Mouse (Mus musculus) kidney, postnatal 36 days (tissue): ENCODE measurements at regions not wholly inside any gene's neighbourhood (a gene's known extent, or its start where the extent isn't known, plus 50 kb on each side); places are given as distances from the start of the nearest gene placed in this dataset.

ENCODE experiments used
- DNase-seq, 2 experiments: peaks; one replicate each; pipeline ENCODE4 v3.0.0; 2021 to 2022; ENCODE audit warnings: mixed read lengths in 2 of 2

DNA sequence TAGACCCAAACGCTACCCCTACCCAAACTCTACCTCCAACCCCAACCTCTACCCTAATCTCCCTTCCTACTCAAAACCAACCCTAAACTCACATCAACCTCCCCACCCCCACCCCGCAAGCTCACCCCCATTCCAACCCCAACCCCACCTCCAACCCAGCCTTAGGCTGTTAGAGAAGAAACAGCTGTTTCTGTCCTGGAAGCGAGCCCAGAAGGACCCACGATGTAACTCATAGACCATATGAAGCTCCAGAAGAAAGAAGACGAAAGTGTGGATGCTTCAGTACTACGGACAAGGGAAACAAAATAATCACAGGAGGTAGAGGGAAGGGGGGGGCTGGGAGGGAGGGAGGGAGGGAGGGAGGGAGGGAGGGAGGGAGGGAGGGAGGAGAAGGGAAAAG, 58.4 kb downstream of the Sox11 start:
- no peak for DNase-seq

DNA sequence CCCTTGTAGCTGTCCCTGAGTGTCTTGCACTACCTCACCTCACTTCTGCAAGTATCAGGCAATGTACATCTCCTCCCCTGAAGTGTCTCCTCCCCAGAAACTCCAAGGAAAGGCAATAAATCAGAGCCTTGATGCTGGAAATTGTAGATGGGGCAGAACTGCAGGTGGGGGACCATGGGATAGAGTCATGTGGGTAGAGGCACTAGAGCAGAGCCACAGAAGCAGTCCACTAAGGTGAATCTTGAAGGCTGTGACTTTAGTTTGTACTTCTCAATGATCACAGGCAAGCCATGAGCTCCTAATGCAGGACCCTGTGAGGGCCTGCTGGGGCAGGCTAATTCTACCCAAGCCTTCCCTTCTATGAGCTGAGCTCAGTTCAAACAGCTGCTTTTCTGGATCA, 80.4 kb downstream of the Sox11 start:
- DNase-seq: no peak

DNA sequence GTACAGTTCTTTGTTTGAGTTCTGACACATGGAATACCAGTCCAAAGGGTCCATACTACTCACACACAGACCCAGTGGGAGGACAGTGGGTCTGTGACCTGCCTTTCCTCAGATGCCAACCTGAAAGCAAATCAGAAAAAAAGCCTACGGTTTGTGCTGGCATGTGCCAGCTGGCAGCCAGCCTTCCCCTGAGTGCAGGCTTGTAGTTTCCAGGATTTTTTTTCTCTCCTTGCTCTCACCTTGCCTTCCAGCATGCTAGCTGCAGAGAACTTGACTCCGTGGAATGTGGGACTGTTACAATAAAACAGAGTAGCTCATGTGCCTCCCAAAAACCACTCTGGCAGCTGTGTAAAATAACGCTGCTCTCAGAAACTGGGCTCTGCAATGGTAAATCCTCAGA, 88.2 kb downstream of the Sox11 start:
- DNase-seq: peak; percentile 66 to 71

DNA sequence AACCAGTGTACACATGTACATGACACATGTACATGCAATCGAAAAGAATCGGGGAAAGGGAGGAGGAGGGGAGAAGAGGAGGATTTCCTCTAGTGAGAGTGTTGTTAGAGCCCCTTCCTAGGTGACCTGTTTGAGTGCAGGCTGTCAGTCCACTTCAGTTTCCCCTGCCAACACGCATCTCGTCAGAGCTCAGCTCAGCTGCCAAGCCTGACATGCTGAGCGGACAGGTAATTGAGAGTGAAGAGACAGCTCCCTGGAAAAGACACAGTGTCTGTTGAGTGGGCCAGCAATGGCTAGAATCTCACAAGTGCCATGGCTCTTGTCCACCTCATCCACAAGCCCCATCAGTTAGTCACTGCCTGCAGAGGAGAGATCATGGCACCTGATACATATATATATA, 90.9 kb downstream of the Sox11 start:
- DNase-seq: no peak

DNA sequence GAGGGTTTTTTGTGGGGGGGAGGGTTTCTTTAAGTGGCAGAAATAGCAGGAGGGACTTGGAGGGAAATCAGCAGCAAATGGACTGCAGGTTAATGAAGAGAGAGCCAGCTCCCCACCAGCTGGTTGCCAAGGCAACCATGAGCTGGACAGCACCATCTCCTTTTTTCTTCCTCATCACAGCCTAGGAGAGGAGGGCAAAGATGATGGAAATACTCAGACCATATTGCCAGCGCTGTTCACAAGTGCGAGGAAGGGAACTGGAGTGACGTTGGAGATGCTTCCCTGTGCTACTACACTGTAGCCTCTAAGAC, 93.9 kb downstream of the Sox11 start:
- no peak for DNase-seq

DNA sequence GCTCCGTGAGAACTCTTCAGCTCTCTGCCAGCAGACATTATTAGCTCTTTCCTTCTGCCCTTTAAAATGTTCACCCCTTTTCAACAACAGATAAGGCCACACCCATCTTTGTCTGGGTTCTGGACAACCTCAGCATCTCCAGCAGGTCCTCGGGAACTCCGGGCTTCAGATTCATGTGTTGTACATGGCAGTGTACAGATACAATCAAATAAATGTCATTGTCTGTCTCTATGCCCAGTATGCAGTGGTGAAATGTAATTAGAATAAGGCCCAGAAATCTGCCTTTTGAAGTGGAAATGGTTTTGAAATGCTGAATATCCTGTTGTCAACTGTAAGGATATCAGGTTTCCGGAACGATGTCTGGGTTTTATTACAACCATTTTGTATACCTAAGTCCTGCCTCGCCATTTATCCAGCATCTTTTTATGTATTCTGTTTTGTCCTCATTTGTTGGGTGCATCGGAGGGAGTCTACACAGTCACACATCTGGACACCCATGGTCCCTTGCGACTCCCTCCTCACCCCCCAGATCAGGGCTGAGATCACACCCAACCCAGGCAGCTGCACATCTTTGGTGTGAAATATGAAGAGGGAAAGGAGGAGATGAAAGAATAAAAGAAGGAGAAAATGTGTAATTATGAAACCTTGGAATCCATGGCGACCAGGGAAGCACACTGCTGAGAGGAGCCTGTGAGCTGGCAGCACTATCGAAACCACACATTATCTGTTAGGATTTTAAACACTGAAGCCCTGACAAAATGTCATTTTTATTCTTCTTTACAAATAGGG, 94.4 kb downstream of the Sox11 start:
- DNase-seq: no peak

DNA sequence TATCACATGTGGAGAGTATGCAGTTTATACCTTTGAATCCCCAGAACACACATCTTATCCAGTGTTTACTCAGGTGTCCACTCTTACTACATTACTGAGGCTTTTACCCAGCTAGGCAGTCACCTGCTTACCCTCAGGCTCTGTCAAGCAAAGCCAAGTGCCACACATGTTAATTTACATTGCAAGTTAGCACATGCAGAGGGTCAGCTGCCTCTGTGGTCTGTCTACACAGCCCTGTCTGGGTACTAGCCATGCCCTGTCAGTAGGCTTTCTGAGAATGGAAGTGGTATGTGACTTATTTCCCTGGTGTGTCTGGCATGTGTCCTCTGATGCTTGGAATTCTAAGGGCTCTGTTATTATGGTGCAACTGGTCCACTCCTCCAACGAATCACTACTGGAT, 106.6 kb downstream of the Sox11 start:
- no peak for DNase-seq

DNA sequence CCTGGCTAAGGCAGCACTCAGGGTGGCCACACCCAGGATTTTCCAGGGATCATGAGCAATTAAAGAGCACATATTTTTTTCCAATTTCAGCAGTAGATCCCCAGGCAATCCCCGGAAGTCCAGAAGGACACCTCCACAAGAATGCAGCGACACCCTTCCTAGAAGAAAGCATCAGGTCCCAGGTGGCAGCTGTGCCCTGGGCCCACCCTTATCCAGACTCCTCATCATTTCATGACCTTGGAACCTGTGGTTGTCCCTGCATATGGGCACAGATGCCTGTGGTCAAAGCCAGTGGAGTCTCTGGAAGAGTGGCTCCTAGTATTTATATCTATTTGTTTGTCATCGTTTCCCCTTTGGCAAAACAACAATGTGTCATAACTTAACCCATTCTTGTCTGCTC, 120.8 kb downstream of the Sox11 start:
- no peak for DNase-seq

DNA sequence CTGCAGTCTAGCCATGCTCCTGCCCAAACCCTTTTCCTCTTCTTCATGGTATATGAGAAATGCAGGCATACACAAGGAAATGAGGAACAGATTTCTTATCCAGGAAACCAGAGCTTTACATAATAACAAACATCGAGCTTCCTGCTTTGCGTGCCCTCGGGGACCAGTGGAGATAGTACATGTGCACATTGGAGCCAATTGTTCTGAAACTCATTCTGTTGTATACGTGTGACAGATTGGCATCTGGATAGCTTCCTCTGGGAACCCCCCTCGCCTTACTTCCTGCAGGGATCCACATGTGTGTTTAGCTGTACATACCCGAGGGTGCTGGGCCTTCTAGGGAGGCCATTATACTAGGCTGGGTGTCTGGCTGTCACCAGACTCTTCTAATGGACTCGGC, 141.2 kb downstream of the Sox11 start:
- DNase-seq: no peak

DNA sequence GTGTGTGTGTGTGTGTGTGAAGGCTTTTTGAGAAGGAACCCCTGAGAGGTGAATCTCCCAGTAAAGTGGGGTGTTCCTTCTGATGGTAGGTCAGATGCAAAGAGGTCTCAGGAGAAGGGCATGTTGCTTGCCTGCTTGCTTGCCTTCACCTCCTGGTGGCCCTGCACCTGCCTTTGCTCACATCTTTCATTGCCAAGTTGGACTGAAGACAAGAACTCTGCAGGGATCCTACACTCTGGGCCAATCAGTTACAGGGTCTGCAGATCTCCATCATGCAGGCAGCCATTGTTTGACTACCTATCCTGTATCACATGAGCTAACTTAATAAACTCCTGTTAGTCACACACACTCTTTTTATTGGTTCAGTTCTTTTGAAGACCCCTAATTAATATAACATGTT, 148.4 kb downstream of the Sox11 start:
- DNase-seq: no peak

DNA sequence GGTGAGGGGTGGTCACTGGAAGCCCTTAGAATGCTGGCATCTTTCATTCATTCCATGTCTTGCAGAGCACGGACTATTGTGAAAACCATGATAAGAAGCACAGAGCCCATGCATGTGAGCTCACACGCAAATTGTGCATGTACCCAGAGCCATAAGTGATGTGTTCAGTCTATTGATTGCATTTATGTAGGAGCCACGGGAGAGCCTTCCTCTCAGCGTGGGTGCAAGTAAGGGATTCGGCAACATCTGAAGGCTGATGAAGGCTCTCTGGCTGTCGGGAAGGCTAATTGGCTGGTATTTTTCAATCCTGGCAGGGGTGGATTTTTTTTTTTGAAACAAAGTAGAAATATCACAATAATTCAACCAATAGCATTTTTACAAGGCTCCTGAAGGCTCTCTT, 150.5 kb downstream of the Sox11 start:
- no peak for DNase-seq

DNA sequence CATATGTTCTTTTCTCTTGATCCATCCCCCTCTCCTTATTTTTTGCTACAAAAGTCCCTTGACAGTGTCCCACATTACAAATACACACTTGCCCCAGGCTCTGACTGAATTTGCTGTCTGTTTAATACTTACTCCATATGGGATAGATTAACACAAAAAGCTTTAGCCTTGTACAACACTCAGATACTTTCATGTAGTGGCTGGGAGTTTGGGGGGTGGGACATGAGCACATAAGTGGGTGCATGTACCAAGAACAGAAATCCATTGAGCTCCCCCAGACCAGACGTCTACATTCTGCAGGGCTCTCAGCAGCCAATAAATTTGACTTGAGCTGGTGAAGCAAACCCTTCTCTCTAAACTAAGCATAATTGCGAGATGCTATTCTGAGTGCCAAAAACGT, 154.9 kb downstream of the Sox11 start:
- DNase-seq: no peak

DNA sequence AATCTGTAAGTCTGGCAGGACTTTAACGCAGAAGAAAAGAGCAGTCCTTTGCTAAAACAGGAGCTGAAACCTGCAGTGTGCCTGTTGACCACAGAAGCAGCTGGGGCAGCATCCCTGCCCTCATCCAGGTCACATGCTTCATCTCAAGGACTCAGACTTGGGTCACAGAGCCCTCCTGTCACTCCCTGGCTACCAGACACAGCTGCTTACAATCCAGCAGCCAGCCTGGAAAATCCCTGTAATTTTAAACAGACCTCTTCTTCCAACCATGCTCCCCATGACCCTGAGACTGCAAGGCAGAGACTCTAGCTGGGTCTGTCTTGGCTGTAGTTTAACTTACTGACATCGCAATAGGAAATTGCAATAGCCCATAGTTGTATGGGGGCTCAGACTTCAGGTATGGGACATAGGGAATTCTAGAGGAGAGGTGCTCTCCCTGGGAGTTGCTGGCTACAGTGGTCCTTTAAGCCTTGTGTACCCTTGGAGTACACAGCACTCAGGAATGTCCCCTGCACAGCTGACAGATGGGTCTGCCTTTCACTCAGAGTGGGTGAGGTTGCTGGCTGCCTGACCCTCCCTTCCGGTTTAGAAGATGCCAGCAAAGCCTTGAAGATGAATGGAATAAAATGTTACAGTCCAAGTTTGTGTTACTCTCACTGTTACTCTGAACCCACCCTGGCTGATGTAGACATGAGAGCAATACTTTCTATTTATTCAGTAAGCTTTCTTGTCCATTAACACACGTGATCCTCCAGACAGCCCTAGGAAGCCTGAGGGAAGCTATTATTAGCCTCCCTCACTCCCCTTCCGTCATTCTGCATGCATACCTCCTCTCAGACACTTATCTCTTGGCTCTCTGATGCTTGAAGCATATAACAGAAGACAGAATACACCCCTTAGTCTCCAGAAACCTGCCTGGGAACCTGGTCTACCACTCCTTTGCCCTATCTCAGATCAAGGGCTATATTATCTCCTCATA, 159.7 kb downstream of the Sox11 start:
- DNase-seq: no peak

DNA sequence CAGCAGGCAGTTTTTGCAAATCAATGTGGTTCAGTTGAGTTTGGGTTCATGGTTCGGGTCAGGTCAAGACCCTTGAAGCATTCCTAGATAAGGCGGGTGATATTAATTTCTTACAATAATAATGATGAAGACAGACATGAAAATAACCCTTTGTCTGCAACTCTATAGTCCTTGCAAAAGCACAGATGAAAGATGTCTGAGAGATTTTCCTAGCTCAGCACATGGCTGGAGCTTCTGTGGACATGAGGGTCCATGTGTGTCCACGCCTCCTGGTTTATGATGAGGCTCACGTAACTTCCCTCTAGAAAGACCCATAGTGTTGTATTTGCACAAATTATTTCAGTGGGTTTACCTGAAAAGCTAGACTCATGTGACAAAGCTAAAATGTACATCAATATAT, 168.8 kb downstream of the Sox11 start:
- DNase-seq: no peak

DNA sequence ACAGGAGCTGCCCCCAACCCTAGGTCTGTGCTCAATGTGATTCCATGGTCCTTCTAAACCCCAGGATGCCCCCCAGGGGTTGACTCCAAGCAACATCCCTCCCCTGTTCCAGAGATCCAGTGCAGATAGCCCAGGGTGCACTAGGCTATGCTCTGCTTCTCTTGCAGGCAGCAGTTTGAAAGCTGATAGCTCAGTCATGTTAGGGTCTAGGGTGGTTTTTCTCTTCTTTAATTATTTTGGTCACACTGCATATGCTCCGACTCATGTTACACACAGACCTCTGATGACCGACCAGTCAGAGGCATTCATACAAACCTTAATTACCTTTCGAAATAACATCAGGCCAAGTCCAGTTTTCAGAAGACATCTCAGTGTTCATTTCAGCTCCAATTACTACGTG, 169.2 kb downstream of the Sox11 start:
- no peak for DNase-seq

DNA sequence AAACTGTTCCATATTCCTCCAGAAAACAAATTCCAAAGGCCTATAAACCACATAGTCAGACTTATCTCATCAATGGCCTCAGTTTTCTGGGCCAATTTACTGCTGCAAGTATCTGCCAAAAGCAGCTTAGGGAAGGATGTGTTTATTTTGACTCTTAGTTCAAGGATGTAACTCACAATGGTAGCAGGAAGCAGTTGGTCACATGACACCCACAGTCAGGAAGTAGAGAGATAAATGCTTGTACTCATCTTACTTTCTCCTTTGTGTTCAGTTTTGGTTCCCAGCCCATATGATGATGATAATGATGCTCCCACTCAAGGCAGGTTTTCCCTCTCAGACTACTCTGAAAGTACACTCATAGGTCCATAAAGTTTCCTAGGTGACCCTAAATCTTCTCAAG, 170.8 kb downstream of the Sox11 start:
- DNase-seq: no peak

DNA sequence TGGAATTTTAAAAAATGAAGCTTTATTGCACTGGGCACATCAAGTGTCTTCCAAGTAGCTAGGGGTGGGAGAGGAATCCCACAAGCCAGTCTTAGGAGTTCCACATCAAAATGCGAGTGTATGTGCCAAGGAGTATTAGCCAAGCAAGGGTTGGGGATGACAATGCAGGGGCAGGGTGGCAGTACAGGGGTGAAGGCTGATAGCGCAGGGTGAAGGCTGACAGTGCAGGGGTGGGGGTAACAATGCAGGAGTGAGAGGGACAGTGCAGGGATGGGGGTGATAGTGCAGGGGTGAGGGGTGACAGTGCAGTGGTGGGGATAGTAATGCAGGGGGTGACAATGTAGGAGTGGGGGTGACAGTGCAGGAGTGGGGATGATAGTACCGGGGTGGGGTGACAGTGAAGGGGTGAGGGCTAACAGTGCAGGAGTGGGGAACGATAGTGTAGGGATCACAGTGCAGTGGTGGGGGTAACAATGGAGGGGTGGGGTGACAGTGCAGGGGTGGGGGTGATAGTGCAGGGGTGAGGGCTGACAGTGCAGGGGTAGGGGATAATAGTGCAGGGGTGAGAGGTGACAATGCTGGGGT, 177.4 kb downstream of the Sox11 start:
- no peak for DNase-seq

DNA sequence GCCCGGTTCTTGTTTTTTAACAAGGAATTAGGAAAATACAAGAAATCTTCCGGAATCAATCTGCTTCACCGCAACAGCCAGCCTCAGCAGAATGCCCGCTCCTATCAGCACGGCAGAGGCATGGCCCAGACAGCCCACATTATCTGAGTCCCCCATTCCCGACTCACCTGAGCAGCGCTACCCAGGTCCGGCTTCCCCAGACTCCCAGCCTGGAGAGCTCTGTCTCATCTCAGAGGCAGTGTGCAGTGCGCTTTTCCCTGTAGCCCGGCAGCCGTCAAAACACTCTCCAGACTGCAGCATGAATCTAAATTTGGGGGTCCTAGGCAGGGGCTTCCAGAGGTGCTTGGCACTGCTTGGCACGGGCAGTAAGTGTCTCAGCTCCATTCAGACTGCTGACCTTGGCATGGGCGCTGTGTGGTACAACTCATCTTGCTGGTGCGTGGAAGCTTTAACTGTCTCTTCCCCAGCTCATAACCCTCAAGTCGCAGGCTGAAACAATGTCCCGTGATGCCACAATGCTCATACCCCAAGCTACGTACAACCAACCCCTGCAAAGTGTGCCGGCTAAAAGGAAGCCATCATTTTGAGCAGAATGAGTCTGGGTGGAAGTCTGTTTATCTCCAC, 182.2 kb downstream of the Sox11 start:
- DNase-seq: no peak

DNA sequence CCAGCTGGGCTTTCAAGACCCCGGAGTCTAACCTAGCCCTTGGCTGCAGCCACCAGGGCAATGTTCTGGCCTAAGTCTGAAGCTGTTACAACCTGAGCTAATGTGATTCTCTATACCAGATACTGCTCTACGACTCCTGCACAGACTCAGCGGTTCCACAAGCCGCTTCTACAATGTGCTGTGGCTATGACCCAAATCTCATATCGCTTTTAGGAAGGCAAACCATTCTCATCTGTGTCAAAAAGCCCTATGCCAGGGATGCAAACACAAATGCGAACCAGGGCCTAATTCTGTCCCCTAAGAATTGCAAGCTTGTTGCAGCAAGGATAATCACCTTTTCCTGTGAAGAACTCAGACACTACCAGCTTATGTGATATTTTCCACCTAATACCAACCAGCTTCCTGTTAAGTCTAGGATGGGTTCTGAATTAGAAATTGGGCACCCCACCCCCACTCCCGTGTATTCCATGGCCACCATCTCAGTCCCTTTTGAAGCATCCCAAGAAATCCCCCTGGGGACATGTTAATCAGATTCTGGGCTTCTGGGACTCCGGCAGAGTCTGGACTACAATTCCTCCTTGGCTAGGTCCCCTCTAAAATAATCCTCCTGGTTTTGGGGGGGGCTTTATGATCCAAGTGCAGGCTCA, 182.8 kb downstream of the Sox11 start:
- DNase-seq: no peak

DNA sequence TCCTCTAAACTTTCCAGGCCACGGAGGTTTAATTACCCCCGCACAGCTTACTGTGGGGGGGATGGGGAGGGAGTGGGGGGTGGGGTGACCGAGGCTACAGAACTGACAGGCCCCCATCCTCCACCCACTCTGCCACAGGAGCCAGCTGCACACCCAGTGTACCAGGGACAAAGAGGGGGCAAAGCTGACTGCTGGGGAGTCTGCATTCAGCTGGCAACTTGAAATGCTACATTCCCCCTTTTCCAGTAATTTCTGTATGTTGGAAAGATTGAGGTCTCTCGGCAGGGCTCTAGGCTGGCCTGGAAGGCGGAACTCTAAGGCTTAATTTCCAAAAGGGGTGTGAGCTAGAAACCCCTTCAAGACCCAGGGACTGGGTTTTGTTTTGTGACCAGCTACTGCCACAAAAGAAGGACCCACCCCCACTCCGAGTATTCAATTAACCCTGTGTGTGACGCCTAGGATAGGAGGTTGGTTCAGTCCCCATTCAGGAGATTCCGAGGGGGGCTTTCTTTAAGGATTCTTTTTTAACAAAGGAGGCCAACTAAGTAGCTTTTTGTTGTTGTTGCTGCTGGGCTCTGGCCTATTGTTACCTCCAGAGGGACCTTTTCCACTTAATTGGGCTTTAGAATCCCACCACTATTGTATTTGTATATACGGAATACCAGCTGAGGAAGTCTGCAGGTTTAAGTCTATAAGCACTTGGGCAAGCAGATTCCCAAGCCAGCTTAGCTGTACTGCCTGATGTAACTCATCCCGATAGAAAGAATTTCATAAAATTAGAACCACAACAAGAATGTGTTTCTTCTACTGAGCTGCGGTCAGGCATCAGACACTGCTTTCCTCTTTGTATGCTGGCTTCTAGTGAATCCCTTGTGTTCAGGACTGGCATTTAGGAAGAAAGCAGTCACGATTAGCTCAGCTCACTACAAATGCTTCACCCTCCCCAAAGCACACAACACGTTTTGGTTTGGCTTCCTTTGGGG, 191.2 kb downstream of the Sox11 start:
- no peak for DNase-seq

DNA sequence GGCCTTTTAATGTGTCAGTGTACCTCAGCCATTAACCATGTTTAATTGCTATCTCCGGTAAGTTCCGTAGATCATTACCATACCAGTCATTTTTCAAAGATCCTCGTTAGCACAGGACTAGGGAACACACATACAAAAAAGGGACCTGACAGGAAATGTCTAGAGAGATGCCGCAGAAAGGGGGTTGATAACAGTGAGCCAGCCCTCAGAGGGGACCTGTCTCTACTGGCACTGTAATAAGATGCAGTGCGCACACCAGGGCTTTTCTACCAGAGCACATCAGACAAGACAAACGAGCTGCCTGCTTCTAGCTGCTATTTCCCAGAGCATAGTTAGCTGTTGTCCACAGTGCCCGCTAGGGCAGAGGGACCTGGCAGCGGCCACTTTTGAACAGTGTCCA, 199.1 kb downstream of the Sox11 start:
- DNase-seq: no peak

DNA sequence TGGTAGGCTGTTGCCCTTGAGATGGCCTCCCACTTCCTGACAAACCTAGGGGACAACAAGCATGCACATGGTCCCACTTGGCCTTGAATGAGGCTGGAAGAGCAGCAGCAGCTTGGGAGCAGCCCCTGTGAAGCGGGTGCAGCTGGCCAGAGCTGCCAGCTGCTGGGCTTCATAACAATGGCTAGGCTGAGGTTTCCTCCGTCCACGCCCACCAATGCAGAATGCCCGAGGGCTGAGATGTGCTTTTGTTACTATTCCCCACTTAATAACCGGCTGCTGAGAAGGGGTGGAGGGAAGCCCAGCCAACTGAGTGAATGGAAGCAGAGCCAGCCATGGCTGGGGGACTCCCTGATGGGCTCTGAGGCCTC, 202.1 kb downstream of the Sox11 start:
- no peak for DNase-seq
